Mouse (Mus musculus): ENCODE results near the gene Gm2431.
"Not testable (repeated sequence)": the region's sequence is repeated elsewhere in the genome, so short reads cannot be mapped to it uniquely, and the experiment has no call there.

The Gm2431 gene

GRCm38 (mm10) chr7:142258254-142258653 is at the start of gene Gm2431:
Gm2431 (minus strand) TSS chr7:142258354.
- DNase-seq (ENCODE audit: inconsistent age in 2 of 2, low spot score in 1 of 2) = not testable (repeated sequence)

- not testable (repeated sequence) for DNase-seq (ENCODE audit: inconsistent age in 2 of 2, low spot score in 1 of 2)
Measured at GRCm38 (mm10) chr7:142303929-142304328, 45.8 kb upstream of the Gm2431 start.

GRCm38 (mm10) chr7:142303249-142303648 is 45.1 kb upstream of the Gm2431 start, which contains the start of gene Krtap5-4:
Krtap5-4 (plus strand) TSS chr7:142303549.
- DNase-seq (ENCODE audit: inconsistent age in 2 of 2, low spot score in 1 of 2) = no peak

GRCm38 (mm10) chr7:142297018-142297417 is 38.9 kb upstream of the Gm2431 start, which contains the start of gene Krtap5-1:
Krtap5-1 (minus strand) TSS chr7:142297118.
- DNase-seq (ENCODE audit: inconsistent age in 2 of 2, low spot score in 1 of 2) = not testable (repeated sequence)

- peak in 1 of 2 experiments; percentile 33 for DNase-seq (ENCODE audit: inconsistent age in 2 of 2, low spot score in 1 of 2)
Measured at GRCm38 (mm10) chr7:142296108-142296507, 38.0 kb upstream of the Gm2431 start.

- DNase-seq (ENCODE audit: inconsistent age in 2 of 2, low spot score in 1 of 2) = no peak
Measured at GRCm38 (mm10) chr7:142295418-142295817, 37.3 kb upstream of the Gm2431 start.

- DNase-seq (ENCODE audit: inconsistent age in 2 of 2, low spot score in 1 of 2) = peak in 1 of 2 experiments; percentile 57
Measured at GRCm38 (mm10) chr7:142293851-142294250, 35.7 kb upstream of the Gm2431 start.

GRCm38 (mm10) chr7:142285910-142286612 is 27.9 kb upstream of the Gm2431 start:
- DNase-seq (ENCODE audit: inconsistent age in 2 of 2, low spot score in 1 of 2) = not testable (repeated sequence)

- DNase-seq (ENCODE audit: inconsistent age in 2 of 2, low spot score in 1 of 2) = peak; percentile 55 to 86
Measured at GRCm38 (mm10) chr7:142285130-142285835, 27.1 kb upstream of the Gm2431 start.

- DNase-seq (ENCODE audit: inconsistent age in 2 of 2, low spot score in 1 of 2) = peak; percentile 90 to 97
Measured at GRCm38 (mm10) chr7:142284615-142285080, 26.5 kb upstream of the Gm2431 start.

- peak; percentile 62 to 87 for DNase-seq (ENCODE audit: inconsistent age in 2 of 2, low spot score in 1 of 2)
Measured at GRCm38 (mm10) chr7:142284023-142284591, 26.0 kb upstream of the Gm2431 start.

- DNase-seq (ENCODE audit: inconsistent age in 2 of 2, low spot score in 1 of 2) = peak; percentile 34 to 66
Measured at GRCm38 (mm10) chr7:142282847-142283246, 24.7 kb upstream of the Gm2431 start.

- not testable (repeated sequence) for DNase-seq (ENCODE audit: inconsistent age in 2 of 2, low spot score in 1 of 2)
Measured at GRCm38 (mm10) chr7:142279291-142279690, 21.1 kb upstream of the Gm2431 start.

- DNase-seq (ENCODE audit: inconsistent age in 2 of 2, low spot score in 1 of 2) = peak; percentile 60 to 83
Measured at GRCm38 (mm10) chr7:142278183-142278582, 20.0 kb upstream of the Gm2431 start.

GRCm38 (mm10) chr7:142274263-142274662 is 16.1 kb upstream of the Gm2431 start, which contains the start of gene Gm4559:
Gm4559 (minus strand) TSS chr7:142274363.
- DNase-seq (ENCODE audit: inconsistent age in 2 of 2, low spot score in 1 of 2) = not testable (repeated sequence)

- peak; percentile 17 to 66 for DNase-seq (ENCODE audit: inconsistent age in 2 of 2, low spot score in 1 of 2)
Measured at GRCm38 (mm10) chr7:142255517-142255916, 2.6 kb downstream of the Gm2431 start.

GRCm38 (mm10) chr7:142249824-142250223 is 8.3 kb downstream of the Gm2431 start:
- peak; percentile 17 to 58 for DNase-seq (ENCODE audit: inconsistent age in 2 of 2, low spot score in 1 of 2)

GRCm38 (mm10) chr7:142240978-142241377 is 17.2 kb downstream of the Gm2431 start, which contains the start of gene Gm40460:
Gm40460 (minus strand) TSS chr7:142241078.
- DNase-seq (ENCODE audit: inconsistent age in 2 of 2, low spot score in 1 of 2) = no peak

- DNase-seq (ENCODE audit: inconsistent age in 2 of 2, low spot score in 1 of 2) = no peak
Measured at GRCm38 (mm10) chr7:142231540-142231939, 26.6 kb downstream of the Gm2431 start.

GRCm38 (mm10) chr7:142229871-142230270 is 28.3 kb downstream of the Gm2431 start, which contains the start of gene Krtap5-5:
Krtap5-5 (minus strand) TSS chr7:142229971.
- DNase-seq (ENCODE audit: inconsistent age in 2 of 2, low spot score in 1 of 2) = not testable (repeated sequence)

- no peak for DNase-seq (ENCODE audit: inconsistent age in 2 of 2, low spot score in 1 of 2)
Measured at GRCm38 (mm10) chr7:142224518-142224917, 33.6 kb downstream of the Gm2431 start.
